Mouse (Mus musculus): Measurements from ENCODE around the gene Rbpjl. TPM values are rescaled to one million over a fixed set of nuclear protein-coding genes. Genes with fewer than 3 reads are reported as not detected.

Rbpjl gene
- total RNA-seq, 2 experiments from 2014 or later = not detected

DNA sequence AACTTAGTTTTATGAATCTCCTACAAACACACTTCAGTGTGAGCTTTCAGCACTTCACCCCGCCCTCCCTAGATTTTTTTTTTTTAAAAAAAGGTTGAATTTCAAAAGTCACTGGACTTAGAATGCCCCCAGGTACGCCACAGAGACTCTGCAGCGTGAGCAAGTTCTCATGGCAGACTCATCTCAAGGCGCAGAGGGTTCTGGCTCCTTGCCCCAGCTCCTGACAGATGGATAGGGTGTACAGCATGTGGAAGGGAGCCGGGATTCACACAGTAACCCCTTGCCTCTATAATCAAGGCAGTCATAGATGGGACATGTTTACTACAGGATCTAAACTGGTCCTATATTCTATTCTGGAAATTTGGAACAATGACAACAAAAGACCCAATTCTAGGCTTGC lies 22.5 kb downstream of the Rbpjl start:
- ATAC-seq (replicated peaks; ENCODE audit: low FRiP score, low TSS enrichment, poor library complexity, severe bottlenecking) = no peak

DNA sequence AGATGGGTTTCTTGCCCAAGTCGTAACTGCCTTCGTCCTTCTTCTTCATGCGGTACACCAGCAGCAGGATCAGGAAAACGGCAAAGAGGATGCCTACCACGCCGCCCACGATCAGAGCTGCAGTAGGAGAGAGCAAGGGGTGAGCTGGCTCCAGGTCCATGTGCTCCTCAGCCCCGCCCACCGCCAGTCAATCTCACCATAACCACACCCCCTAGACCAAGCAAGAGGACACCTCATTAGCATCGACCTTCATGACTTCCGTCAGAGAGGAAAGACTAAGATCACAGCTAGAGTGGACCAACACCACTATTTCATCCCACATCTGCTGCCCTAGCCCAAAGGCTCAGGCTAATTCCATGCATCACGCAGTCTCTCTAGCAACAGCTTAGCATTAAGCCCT lies 23.2 kb downstream of the Rbpjl start:
- no peak for ATAC-seq (replicated peaks; ENCODE audit: low FRiP score, low TSS enrichment, poor library complexity, severe bottlenecking)

DNA sequence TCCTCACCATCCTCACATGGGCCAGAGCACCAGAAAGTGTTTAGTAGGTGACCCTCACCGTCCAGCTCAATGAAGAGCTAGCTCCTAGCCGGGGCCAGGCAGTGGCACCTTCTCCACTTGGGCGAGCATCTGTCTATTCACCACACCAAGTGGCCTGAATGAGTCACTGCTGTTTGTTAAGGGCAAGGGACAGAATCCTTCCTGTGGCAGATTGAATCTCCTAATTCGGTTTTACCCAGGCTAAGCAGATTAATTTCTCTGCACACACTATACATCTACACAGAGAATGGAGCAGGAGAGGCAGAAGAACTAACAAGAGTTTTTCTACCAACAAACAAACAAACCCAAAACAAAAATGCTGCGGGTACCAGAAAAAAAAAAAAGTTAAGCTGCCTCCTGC lies 24.0 kb downstream of the Rbpjl start:
- ATAC-seq (replicated peaks; ENCODE audit: low FRiP score, low TSS enrichment, poor library complexity, severe bottlenecking) = no peak

DNA sequence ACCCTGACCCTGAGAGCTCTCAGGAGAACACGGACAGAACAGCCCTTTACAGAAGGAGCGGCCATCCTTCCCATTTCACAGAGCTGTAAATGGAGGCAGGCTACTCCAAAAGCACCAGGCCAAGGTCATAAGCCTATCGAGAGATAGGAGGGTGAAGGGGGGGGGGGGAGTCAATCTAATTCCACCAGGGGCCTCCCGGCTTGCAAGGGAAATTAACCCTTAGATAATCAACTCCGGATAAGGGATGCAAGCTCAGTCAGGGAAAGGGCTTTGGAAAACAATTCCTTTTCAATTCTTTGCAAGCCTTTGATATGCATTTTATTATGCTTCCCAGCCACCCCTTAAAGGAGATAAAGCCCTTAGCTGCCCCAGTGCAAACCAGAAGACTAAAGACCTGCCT lies 25.5 kb downstream of the Rbpjl start:
- no peak for ATAC-seq (replicated peaks; ENCODE audit: low FRiP score, low TSS enrichment, poor library complexity, severe bottlenecking)

DNA sequence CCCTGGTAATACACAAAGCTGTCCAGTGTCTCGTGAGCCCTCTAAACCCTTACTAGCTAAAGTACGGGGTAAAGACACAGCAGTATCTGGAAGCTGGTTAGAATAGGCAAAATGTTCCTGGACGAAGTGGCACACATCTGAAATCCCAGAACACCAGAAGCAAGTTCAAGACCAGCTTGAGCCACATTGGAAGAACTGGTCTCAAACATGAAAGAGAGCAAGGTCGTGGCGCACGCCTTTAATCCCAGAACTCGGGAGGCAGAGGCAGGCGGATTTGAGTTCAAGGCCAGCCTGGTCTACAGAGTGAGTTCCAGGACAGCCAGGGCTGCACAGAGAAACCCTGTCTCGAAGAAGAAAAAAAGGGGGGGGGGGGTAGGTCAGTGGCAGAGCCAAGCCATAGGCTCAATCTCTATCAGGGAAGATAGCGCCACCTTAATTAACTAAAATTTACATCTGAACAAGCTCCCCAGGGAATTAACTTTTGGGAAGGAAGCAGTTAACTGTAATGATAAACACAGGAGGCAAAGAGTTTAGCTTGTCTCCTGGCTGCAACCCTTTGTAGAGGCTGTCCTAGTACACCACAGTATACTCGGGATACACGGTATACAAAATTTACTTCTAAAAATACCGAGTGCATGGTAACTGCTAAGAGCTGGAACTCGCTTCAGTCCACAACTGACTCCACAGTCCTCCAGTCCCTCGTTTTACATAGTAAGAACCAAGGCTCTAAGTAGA lies 27.1 kb downstream of the Rbpjl start:
- ATAC-seq (replicated peaks; ENCODE audit: low FRiP score, low TSS enrichment, poor library complexity, severe bottlenecking) = no peak

DNA sequence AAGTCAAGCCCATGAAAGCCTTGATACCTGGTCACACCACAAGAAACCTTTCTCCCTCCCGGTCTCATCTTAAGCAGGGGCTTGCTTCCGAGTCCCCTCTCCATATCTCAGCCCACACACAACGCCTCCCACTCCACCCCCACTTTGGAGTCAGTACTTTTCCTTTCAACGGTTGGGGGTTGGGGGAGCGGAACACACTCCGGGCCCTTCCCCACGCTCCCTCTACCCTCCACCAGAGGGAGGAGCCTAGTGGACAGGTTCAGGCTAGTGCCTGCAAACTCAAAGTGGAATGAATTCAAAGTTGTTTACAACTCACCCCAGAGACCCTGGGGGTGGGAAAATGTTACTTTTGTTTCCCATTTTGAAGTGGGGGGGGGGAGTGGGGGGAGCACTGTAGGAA lies 27.8 kb downstream of the Rbpjl start:
- 0 out of 2 replicates have a peak, but pooled peaks have one; percentile 38 for ATAC-seq (replicated peaks; ENCODE audit: low FRiP score, low TSS enrichment, poor library complexity, severe bottlenecking)

DNA sequence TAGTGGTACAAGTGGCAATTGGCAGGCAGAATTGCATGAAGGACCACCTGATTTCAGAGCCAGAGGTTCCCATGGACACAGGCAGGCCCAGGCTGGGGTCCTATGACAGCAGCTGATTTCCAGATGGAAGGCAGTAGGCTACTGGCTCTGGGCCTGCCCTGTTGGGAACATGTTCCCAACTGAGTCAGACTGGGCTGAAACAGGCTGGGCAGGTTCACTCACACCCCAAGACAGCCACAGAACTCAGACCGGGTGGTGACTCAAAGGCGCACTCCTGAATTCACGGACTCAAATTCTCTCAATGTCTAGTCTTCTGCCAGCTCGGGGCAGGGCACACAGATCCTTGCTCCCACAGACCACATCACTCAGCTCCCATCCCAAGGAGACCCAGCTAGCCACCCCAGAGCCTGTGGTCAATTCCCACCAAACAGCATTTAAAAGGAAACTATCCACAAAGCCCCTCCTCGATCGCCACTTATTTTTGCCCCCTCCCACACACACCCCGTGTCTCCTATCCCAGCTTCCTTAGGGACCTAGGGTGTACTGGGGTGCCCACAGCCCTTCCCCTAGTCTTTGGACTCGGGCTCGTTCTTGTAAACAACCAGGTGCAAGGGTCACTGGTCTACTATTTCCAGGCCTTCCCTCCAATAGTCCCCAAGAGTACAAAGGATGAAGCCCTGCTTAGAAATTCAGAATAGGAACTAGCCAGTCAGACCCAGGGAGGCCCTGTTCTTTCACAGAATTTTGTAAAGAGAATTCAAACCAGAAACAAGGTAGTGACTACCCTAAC lies 28.9 kb downstream of the Rbpjl start:
- no peak for ATAC-seq (replicated peaks; ENCODE audit: low FRiP score, low TSS enrichment, poor library complexity, severe bottlenecking)

DNA sequence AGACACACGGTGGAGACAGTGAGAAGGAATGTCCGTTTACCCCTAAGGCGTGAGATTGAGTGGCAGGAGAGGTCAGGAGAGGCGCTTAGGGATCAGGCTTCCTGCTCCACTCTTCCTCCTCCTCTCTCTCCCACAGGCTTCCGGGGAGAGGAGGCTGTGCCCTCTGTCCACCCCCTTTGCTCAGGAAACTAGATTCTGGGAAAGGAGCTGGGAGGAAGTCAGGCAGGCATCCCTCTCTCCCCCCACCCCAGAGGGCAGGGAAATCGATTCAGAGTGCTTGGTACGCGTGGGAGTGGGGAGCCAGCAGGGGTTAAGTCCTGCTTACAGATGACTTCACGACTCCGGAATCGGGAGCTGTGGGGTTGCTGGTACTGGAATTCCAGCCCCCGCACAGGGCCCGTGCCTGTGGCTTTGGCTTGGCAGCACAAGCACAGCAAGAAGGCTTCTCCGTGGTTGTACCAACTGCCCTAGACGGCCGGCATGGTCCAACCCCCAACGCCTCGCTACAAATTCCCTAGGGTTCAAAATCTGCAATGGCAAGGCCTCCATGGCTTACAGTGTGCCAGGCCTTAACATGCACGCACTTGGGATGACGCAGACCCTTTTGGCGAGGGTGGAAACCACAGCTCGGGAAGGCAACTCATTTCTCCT lies 29.7 kb downstream of the Rbpjl start:
- no peak for ATAC-seq (replicated peaks; ENCODE audit: low FRiP score, low TSS enrichment, poor library complexity, severe bottlenecking)

DNA sequence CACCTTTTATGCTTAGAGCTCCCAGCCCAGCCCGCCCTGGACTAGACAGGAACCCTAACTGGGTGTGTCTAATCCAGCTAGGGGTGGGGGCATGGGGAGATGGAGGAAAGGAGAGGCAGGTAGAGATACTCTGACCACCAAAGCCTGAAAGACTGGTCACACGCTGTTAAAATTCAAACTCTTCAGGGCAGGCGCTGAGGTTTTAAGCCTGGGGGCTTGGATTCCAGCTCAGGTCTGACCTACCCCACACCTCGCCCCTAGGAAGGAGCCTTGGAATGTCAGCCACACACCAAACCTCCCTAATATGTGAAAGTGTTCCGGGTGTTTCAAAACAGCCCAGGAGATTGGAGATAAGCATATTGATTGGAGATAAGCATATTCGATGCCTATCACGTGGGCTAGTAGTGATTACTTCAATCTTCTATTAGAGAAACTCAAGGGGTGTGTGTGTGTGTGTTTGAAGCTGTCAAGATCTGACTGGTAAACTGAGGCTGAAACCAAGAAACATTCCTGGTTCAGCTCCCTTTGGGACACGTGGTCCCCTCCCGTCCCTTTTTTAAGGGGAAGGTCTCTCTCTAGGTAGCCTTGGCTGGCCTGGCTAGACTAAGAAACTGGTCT lies 30.4 kb downstream of the Rbpjl start:
- no peak for ATAC-seq (replicated peaks; ENCODE audit: low FRiP score, low TSS enrichment, poor library complexity, severe bottlenecking)

DNA sequence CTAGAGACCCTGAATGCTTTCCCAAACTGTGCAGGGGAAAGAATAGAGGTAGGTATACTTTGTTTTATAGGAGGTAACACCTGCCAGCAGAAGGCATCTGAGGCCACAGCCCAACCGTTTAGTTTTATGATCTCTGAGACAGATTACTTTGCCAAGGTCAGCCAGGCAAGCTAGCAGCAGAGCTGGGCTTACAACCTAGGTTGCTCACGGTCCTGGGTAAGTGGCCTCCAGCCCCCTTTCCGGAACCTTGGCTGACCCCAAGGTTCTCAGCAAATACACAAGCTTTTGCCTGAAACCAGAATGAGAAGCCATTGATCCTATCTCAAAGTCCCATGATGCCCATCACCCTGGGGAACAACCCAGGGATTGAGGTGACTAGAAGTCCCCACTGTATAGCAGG lies 31.7 kb downstream of the Rbpjl start:
- no peak for ATAC-seq (replicated peaks; ENCODE audit: low FRiP score, low TSS enrichment, poor library complexity, severe bottlenecking)

DNA sequence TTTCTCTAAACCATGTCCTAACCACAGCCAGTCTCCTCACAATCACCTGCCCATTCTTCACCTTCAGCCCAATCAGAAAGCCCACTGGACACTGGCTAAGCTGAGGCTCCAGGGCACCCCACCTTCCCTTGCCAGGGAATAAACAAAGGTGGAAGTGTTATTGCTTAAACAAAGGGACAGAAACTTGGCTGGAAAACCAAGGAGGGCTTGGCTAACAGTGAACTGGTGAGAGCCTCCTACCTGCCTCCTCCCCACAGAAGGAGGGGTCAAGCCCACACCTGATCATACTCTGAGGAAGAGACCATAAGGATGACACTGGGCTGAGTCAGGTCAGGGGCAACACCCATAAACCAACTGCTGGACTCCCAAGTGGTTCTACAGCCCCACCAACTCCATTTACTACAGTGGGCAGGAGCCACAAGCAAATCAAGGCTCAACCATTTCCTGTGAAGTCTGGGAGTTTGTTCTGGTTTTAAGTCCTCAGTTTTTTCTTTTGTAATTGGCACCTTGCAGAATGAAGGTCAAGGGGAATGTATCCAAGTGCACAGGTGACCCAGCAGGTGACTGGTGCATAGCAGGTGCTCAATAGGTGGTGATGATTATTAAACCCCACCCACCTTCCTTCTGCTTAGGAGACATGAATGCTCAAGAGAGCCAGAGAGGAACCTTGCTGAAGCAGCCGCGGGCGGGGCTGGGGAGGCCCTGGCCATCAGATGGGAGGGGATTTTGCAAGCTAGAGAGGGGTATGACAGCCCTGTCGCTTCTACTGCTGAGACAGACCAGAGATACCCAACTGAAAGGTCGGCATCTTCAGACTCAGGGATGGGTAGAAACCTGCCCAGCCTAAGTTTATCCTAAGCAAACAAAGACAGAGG lies 32.5 kb downstream of the Rbpjl start:
- ATAC-seq (replicated peaks; ENCODE audit: low FRiP score, low TSS enrichment, poor library complexity, severe bottlenecking) = no peak

DNA sequence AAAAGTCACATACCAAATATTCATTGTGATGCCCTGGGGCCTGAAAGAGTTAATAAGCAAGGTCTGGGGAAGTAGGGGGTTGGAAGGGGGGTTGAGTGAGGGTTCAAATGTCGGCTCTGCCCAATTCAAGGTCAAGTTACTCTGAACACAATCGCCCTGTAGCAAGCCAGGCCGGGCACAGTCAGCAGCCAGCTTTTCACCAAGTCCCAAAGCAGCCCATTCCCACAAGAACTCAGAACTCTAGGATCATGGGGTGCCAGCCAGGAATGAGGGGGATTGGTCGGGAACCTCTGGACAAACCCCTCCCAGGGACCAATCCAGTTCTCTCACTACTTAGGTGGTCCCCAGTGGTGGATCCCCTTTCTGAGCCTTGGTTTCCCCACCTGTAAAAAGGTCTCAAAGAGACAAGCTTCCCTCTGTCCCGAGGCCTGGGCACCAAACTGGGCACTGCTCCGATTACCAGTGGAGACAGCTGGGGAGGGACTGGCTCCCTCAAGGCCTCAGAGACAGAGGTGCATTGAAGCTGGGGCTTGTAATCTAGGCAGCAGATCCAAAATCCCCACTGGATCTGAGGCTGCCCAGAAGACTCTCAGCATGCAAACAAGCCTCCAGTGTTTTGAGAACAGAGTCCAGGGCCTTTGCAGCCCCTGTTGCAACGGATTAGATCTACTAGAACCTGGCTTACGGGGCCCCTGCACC lies 33.4 kb downstream of the Rbpjl start:
- no peak for ATAC-seq (replicated peaks; ENCODE audit: low FRiP score, low TSS enrichment, poor library complexity, severe bottlenecking)

DNA sequence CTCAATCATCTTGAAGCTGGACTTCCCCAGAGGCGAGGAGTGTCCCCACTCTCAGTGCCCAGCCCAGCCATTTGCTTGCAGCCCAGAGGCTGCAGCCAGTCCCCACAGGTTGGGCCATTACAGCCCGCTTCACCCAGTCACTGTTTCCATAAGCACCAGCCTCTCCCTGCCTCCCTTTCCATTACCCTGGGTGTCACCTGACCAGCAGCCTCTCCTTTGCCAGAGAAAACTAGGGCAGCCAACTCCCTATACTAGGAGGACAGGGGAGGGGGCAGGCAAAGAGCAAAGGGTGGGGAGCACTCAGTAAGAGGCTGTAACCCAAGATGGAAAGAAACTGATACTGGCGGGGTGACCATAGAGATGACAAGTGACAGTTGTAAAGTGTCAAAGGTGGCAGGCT lies 34.0 kb downstream of the Rbpjl start:
- no peak for ATAC-seq (replicated peaks; ENCODE audit: low FRiP score, low TSS enrichment, poor library complexity, severe bottlenecking)

DNA sequence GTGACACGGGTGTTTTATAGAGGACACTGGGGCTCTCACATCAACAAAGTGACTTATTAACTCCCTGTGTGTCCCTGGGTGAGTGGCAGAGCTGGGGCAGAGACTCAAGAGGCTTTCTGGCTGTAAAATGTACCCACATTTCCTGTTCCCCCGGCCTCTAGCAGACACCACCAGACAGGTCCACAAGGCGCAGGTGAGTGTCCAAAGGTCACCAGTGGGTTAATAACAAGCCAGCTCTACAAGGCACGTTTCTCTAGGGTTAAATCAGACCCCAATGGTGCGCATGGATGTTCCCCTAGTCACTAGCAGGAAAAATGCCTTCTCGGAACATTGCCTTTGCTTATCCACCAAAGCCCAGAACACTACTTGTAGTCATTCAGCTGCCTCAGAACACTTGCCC lies 34.8 kb downstream of the Rbpjl start:
- ATAC-seq (replicated peaks; ENCODE audit: low FRiP score, low TSS enrichment, poor library complexity, severe bottlenecking) = no peak

DNA sequence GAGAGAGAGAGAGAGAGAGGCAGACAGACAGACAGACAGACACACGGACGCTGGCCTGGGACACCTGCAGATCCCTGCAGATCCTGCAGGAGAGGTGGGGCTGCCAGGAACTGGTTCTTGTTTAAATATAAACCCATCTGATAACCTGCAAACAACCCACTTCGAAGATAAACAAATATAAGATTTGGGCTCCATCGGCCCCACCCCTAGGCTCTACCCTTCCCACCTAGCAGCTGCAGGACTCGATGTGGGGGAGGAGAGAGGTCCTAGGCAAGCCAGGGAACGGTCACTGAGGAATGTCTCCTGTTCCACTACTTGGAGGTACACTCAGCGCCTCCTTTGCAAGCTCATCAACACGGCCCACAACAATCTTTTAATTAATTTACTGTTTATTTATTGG lies 35.3 kb downstream of the Rbpjl start:
- ATAC-seq (replicated peaks; ENCODE audit: low FRiP score, low TSS enrichment, poor library complexity, severe bottlenecking) = no peak

DNA sequence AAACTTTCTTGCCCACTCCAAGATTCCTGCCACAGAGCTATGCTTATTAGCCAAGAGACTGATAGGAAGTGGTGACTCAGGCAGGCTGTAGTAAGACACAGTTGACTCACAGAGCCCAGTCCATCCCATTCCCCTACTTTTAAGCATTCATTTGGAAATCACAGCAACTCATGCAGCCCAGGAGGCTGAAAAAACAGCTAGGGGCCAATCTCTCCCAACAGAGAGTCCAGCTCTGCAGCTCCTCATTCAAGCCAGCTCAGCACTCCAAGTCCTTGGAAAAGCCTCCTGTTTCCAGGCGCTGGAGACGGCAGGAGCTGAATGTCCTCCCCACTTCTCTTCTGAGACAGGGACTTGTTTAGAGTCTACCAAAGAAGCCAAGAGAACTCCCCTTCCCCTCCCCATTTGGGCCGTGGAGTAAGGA lies 36.1 kb downstream of the Rbpjl start:
- no peak for ATAC-seq (replicated peaks; ENCODE audit: low FRiP score, low TSS enrichment, poor library complexity, severe bottlenecking)

DNA sequence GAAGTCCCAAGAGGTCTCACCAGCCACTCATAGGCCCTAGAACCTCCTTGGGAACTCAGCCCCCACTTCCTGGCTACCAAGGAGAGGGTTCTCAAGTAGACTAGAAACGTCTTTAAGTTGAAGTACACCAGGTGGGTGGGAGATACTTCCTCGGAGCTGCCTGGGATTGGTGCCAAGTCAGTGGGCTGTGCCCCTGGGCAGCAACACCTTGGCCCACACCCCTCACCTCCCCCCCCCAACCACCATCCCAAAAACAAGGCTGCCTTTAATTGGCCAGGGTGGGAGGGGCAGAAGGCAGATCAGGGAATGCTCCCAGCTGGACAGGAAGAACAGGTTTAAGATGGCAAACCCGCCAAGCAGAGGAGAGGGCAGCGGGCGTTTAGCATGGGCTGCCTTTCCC lies 37.4 kb downstream of the Rbpjl start:
- ATAC-seq (replicated peaks; ENCODE audit: low FRiP score, low TSS enrichment, poor library complexity, severe bottlenecking) = no peak

DNA sequence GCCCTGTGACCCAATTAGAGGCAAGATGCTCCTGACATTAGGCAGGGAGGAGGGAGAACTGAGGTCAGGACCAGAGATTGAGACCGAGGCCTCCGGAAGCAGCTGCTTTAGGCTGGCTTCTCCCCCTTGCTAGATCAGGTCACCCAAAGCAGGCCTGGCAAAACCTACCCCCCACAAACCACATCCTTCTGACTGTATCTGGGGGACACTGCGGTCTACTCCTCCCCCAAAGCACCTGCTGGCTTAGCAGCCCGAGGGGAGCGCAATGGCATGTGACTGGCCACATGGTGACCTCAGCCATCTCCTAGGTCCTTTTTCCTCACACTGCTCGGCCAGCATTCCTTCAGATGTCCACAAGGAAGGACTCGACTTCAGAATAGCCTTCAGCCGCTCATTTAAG lies 38.2 kb downstream of the Rbpjl start:
- no peak for ATAC-seq (replicated peaks; ENCODE audit: low FRiP score, low TSS enrichment, poor library complexity, severe bottlenecking)

DNA sequence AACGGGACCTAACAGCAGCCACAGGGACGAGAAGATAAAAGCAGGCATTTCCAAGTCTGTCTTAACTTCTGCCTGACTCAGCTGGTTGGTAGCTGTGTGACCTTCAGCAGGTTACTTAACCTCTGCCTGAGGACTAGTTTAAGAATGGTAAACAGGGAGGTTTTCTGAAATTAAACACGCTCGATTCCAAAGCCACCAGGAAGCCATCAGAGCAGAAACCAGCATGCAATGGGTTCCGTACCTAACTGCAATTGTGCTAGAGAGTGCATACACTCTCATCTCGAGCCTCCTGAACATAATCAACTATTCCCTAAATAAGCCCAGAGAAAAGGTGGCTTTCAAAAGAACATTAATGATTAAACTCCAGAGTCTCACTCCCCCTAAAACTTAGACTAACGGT lies 38.8 kb downstream of the Rbpjl start:
- ATAC-seq (replicated peaks; ENCODE audit: low FRiP score, low TSS enrichment, poor library complexity, severe bottlenecking) = no peak
